Mouse (Mus musculus) limb, embryonic 11.5 days (tissue): ENCODE results near the gene 2610042L04Rik. TPM values are rescaled to one million over a fixed set of nuclear protein-coding genes. Genes with fewer than 3 reads are reported as not detected.
"Not testable (repeated sequence)": the region's sequence is repeated elsewhere in the genome, so short reads cannot be mapped to it uniquely, and the experiment has no call there.

Source experiments
- ATAC-seq: fragments of 200-750 bp; cut with Nextera tagmentation; 2 replicates; pipeline ENCODE4 v1.8.0; 2017; ENCODE audit warnings: low read depth; ENCODE audit not compliant: insufficient number of reproducible peaks, low FRiP score, low TSS enrichment
- DNase-seq: peaks from one replicate; pipeline ENCODE4 v3.0.0-alpha.2; 2015; ENCODE audit warnings: low spot score
- H3K27ac ChIP-seq: fragments of 300-500 bp; sonication (generic); replicated peaks from 2 replicates; pipeline ENCODE4 v1.5.1; 2014; ENCODE audit warnings: low read depth, mild to moderate bottlenecking, low read length
- H3K27me3 ChIP-seq: fragments of 300-500 bp; sonication (generic); 2 replicates; pipeline ENCODE4 v1.6.1; 2014; ENCODE audit warnings: mild to moderate bottlenecking, low read length, mixed read lengths; ENCODE audit not compliant: control insufficient read depth, insufficient read depth
- H3K36me3 ChIP-seq: fragments of 300-500 bp; sonication (generic); 2 replicates; pipeline ENCODE4 v1.6.1; 2014; ENCODE audit warnings: mild to moderate bottlenecking, low read length, moderate library complexity, mixed read lengths; ENCODE audit not compliant: control insufficient read depth, insufficient read depth
- H3K4me1 ChIP-seq: fragments of 300-500 bp; sonication (generic); 2 replicates; pipeline ENCODE4 v1.6.1; 2014; ENCODE audit warnings: low read length, mixed read lengths; ENCODE audit not compliant: control insufficient read depth, insufficient read depth
- H3K4me2 ChIP-seq: fragments of 300-500 bp; sonication (generic); 2 replicates; pipeline ENCODE4 v1.6.1; 2014; ENCODE audit warnings: low read depth, mild to moderate bottlenecking, moderate library complexity; ENCODE audit not compliant: severe bottlenecking
- H3K4me3 ChIP-seq: fragments of 300-500 bp; sonication (generic); 2 replicates; pipeline ENCODE4 v1.5.1; 2014; ENCODE audit warnings: low read depth, low read length
- H3K9ac ChIP-seq: fragments of 300-500 bp; sonication (generic); 2 replicates; pipeline ENCODE4 v1.6.1; 2014; ENCODE audit warnings: mild to moderate bottlenecking, low read length
- H3K9me3 ChIP-seq: fragments of 300-500 bp; sonication (generic); 2 replicates; pipeline ENCODE4 v1.6.1; 2016; ENCODE audit warnings: low read length; ENCODE audit not compliant: control insufficient read depth
- WGBS: fragments of 180-500 bp; shearing (Covaris S2); extraction: QIAGEN DNeasy Blood & Tissue Kit; methylation state at CpG from one replicate; pipeline ENCODE4 v1.1.7; 2014; 5-methylcytosine and 5-hydroxymethylcytosine counted together
- polyA plus RNA-seq: library from polyadenylated mRNA; unstranded; fragments of >200 nt; fragmentation: Nextera tagmentation; extraction: Ambion mirVana; gene quantifications from 2 replicates; pipeline ENCODE4 v1.2.1, GENCODE M21; 2014

Gene 2610042L04Rik
- polyA plus RNA-seq, 1 experiment from 2014 or later = 0.20 TPM

DNA sequence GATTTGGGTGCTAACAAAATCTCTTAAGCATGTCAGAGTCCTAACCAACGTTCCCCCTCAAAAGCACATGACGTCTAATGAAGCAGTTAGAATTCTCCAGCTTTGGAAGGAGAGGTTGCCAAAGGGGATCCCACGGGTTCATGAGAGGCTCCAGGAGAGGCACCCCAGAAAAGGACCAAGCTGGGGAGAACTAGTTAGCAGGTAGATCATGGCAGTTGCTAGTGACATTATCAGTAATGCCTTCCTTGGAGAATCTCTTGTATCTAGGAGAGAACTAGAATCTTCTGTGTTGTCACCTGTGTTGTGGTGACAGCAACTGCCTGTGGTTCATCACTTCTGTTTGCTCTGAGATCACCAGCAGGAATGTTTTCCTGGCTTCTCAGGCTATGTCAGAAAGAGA is 62.7 kb downstream of the 2610042L04Rik start, which contains the start of gene Gm3159:
Gene Gm3159 (plus strand): TSS at position 301 of the 400 bp plus-strand sequence.
- DNase-seq = not testable (repeated sequence)
- WGBS = 33% methylated on average over 1 of the region's 3 CpGs

DNA sequence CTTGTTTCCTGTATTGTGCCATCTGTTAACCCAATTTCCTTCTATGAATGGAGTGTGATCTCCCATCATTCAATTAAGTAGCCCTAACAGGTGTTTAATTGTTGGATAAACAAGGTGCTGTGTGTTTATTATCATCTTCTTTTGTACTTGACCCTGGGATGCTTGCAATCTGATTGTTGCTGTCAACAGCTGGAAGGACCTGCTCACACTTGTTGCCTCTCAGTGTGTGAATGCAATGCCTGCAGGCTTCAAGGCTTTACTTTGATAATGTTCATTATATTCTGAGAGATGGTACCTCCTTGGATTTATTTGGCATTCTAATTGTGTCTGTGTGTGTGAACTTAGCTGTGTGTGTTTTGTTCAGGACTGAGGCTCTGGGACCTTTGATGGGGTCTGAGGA is 64.1 kb downstream of the 2610042L04Rik start:
- H3K4me2 ChIP-seq, H3K27ac ChIP-seq, H3K9me3 ChIP-seq, DNase-seq, H3K36me3 ChIP-seq, H3K4me1 ChIP-seq, H3K27me3 ChIP-seq, H3K9ac ChIP-seq, H3K4me3 ChIP-seq, ATAC-seq: not testable (repeated sequence)

More for the DNA sequence above, 62.7 kb downstream of the 2610042L04Rik start, which contains the start of gene Gm3159:
- not testable (repeated sequence) for H3K9me3 ChIP-seq, H3K27ac ChIP-seq, H3K27me3 ChIP-seq, H3K4me2 ChIP-seq, ATAC-seq, H3K36me3 ChIP-seq, H3K9ac ChIP-seq, H3K4me1 ChIP-seq, H3K4me3 ChIP-seq

DNA sequence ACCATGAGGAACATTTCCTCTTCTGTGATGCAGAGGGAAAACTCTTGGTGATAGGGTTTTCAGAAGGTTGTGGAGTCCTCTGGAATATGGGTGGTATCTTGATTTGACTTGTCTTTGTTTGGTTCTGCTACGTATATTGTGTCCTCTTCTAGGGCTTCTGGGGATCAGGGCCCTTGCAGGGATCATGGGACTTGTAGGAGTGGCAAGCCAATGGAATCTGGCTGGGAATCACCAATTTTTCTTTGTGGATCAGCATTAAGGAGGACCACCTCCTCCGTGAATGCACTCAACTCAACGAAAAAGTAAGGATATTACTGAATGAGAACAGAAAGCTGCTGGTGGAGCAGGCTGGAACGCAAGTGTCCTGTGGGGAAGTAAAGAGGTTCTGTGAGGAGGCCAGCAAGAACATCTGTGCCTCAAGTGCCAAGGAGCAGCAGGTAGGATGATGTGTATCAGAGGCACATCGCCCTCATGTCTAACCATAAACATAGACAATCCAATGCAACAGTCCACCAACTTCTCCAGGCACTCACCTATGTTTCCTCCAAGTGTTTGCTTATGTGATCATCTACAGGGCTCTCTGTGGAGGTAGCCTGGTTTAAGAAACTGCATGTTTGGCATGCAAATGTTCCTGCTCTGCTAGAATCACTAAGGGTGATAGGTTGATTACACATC is 65.7 kb downstream of the 2610042L04Rik start:
- not testable (repeated sequence) for H3K9ac ChIP-seq, ATAC-seq, H3K4me2 ChIP-seq, H3K4me3 ChIP-seq, H3K27me3 ChIP-seq, H3K36me3 ChIP-seq, H3K27ac ChIP-seq, H3K4me1 ChIP-seq, H3K9me3 ChIP-seq, DNase-seq
- WGBS = 84% methylated on average over 5 of the region's 5 CpGs

DNA sequence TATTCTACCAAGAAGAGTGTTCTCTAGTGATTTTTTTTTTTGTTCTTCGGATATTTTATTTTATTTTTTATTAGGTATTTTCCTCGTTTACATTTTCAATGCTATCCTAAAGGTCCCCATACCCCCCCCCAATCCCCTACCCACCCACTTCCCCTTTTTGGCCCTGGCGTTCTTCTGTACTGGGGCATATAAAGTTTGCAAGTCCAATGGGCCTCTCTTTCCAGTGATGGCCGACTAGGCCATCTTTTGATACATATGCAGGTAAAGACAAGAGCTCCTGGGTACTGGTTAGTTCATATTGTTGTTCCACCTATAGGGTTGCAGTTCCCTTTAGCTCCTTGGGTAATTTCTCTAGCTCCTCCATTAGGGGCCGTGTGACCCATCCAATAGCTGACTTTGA is 66.7 kb downstream of the 2610042L04Rik start:
- DNase-seq, H3K27me3 ChIP-seq, H3K4me3 ChIP-seq, H3K9me3 ChIP-seq, H3K4me2 ChIP-seq, H3K9ac ChIP-seq, H3K27ac ChIP-seq, H3K36me3 ChIP-seq, ATAC-seq, H3K4me1 ChIP-seq: not testable (repeated sequence)
- WGBS = 83% methylated on average over 5 of the region's 5 CpGs

DNA sequence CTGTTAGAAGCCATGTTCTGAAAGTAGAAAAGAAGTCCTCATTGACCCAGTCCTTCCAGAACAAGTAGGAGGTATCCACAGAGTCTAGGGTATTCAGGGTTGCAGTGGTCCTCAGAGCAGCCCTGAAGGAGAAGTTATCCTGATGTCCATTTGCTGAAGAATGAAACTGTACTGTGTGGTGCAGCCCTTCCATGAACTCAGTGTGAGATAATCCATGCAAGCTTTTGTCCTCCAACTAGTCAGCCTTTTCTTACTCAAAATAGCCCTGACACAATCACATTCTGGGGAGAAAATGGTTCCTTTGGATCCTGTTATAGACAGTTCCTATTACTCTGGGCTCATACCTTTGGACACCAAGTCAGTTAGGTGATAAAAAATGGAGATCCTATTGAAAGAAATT is 69.3 kb downstream of the 2610042L04Rik start:
- H3K9me3 ChIP-seq, DNase-seq: not testable (repeated sequence)

More for the DNA sequence above, 69.3 kb downstream of the 2610042L04Rik start:
- H3K4me3 ChIP-seq, ATAC-seq, H3K4me1 ChIP-seq, H3K9ac ChIP-seq, H3K27ac ChIP-seq, H3K27me3 ChIP-seq, H3K4me2 ChIP-seq, H3K36me3 ChIP-seq: not testable (repeated sequence)

Other genes with a start within 250 kb of the 2610042L04Rik start
- 0.09 and 0.54 TPM in 2 replicates for gene Gm8108, start 224.2 kb upstream of the 2610042L04Rik start, polyA plus RNA-seq
- gene Gm3127, start 169.7 kb upstream of the 2610042L04Rik start, polyA plus RNA-seq = not detected in 2 replicates
- 0.13 and 0.34 TPM in 2 replicates for gene Gm2974, start 152.2 kb upstream of the 2610042L04Rik start, polyA plus RNA-seq
- not detected in 2 replicates for gene Gm3138, start 85.1 kb upstream of the 2610042L04Rik start, polyA plus RNA-seq
- not detected in 2 replicates for gene Gm3149, start 17.5 kb upstream of the 2610042L04Rik start, polyA plus RNA-seq
- gene Gm3159, start 62.8 kb downstream of the 2610042L04Rik start, polyA plus RNA-seq = not detected in 2 replicates
- 0.96 and 1.0 TPM in 2 replicates for gene Gm3164, start 80.7 kb downstream of the 2610042L04Rik start, polyA plus RNA-seq
- not detected in 2 replicates for gene Gm3173, start 96.2 kb downstream of the 2610042L04Rik start, polyA plus RNA-seq
- not detected in 2 replicates for gene Gm3182, start 147.0 kb downstream of the 2610042L04Rik start, polyA plus RNA-seq
- gene Gm3047, start 220.6 kb downstream of the 2610042L04Rik start, polyA plus RNA-seq = not detected in 2 replicates